8 mouse cellular contexts compared by ENCODE assay signal in genomic region chr6:97311599-97312544, GRCm38 (mm10). TPM values are rescaled to one million over a fixed set of nuclear protein-coding genes. Genes with fewer than 3 reads are reported as not detected.
A peak's percentile ranks its signal among the peaks of the same experiment; 100 is the strongest.
DNase-seq lines count a peak whose midpoint lies in the region; ATAC-seq and TF ChIP-seq lines count a peak whose summit lies in the region.

No protein-coding gene starts in this region.

- peak overlapping the region; percentile 61 for H3K27ac ChIP-seq in brown adipose tissue, adult 24 weeks (replicated peaks; ENCODE audit: low read depth, low read length)
- H3K27ac ChIP-seq in intestine, embryonic 14.5 days (ENCODE audit: low read depth): peak overlapping the region; percentile 69; the same call in 1 of the 2 replicates
- H3K27ac ChIP-seq in liver, embryonic 16.5 days (ENCODE audit: low read length): peak overlapping the region; percentile 76
- H3K27ac ChIP-seq in neural tube, embryonic 11.5 days (ENCODE audit: low read depth, low read length): no peak overlapping the region

- WGBS in intestine, embryonic 14.5 days: under 1% methylated on average over 33 of the region's 33 CpGs
- 2% methylated on average over 33 of the region's 33 CpGs for WGBS in liver, embryonic 16.5 days (ENCODE audit: insufficient replicate concordance)
- 3% methylated on average over 33 of the region's 33 CpGs for WGBS in neural tube, embryonic 11.5 days

- H3K36me3 ChIP-seq in intestine, embryonic 14.5 days (ENCODE audit: control insufficient read depth, insufficient read depth, low read length): no peaks in the 10 kb centered on the region
- H3K36me3 ChIP-seq in liver, embryonic 16.5 days (ENCODE audit: control insufficient read depth, insufficient read depth): no peaks in the 10 kb centered on the region
- H3K36me3 ChIP-seq in neural tube, embryonic 11.5 days (ENCODE audit: control insufficient read depth, insufficient read depth, low read length): no peaks in the 10 kb centered on the region

- ATAC-seq in Patski: peak; percentile 68
- peak; percentile 79 for ATAC-seq in intestine, embryonic 14.5 days (replicated peaks; ENCODE audit: low FRiP score, low TSS enrichment, low read depth)
- ATAC-seq in liver, embryonic 16.5 days (ENCODE audit: low read depth): peak; percentile 55
- ATAC-seq in neural tube, embryonic 11.5 days (ENCODE audit: insufficient read depth, low FRiP score, low TSS enrichment): no peak

- H3K4me3 ChIP-seq in brown adipose tissue, adult 24 weeks (ENCODE audit: insufficient read depth, low read depth, low read length): peak overlapping the region; percentile 56
- peak overlapping the region; percentile 45 for H3K4me3 ChIP-seq in intestine, embryonic 14.5 days (ENCODE audit: low read depth, low read length)
- peak overlapping the region; percentile 54 for H3K4me3 ChIP-seq in liver, embryonic 16.5 days (ENCODE audit: low read depth, low read length)
- peak overlapping the region; percentile 17 for H3K4me3 ChIP-seq in neural tube, embryonic 11.5 days (ENCODE audit: low read depth, low read length)

- DNase-seq in Patski (ENCODE audit: low read depth, low spot score): no peak
- peak; percentile 24 for DNase-seq in gastrocnemius, postnatal 25 days
- DNase-seq in intestine, embryonic 14.5 days (ENCODE audit: low spot score): peak; percentile 85
- peak; percentile 68 for DNase-seq in neural tube, embryonic 11.5 days (ENCODE audit: low spot score)
- DNase-seq in urinary bladder, postnatal 36 days (ENCODE audit: low spot score in 2 of 2): peak; percentile 65 to 81
- DNase-seq in cerebellum, adult 18-20 months: no peak

- in situ Hi-C loops in Patski (cut with MboI; ENCODE audit: low pct_unique_long_range_greater_than_20kb): loop anchor here (5.0 kb wide), 1 partner anchor 40 kb away; no protein-coding TSS in a partner anchor

- H3K9me3 ChIP-seq in intestine, embryonic 14.5 days (ENCODE audit: control insufficient read depth, low read length): no peaks in the 10 kb centered on the region
- H3K9me3 ChIP-seq in liver, embryonic 16.5 days (replicated peaks; ENCODE audit: control insufficient read depth, low read length): no peaks in the 10 kb centered on the region
- no peaks in the 10 kb centered on the region for H3K9me3 ChIP-seq in neural tube, embryonic 11.5 days (ENCODE audit: control insufficient read depth, low read length)

- H3K4me2 ChIP-seq in intestine, embryonic 14.5 days (ENCODE audit: low read length): peak overlapping the region; percentile 88
- H3K4me2 ChIP-seq in liver, embryonic 16.5 days (ENCODE audit: low read depth, low read length): peak overlapping the region; percentile 69
- peak overlapping the region; percentile 50 for H3K4me2 ChIP-seq in neural tube, embryonic 11.5 days (ENCODE audit: low read depth)

- H3K9ac ChIP-seq in intestine, embryonic 14.5 days (ENCODE audit: low read length): peak overlapping the region; percentile 51
- peak overlapping the region; percentile 46 for H3K9ac ChIP-seq in liver, embryonic 16.5 days (ENCODE audit: low read depth, low read length)
- H3K9ac ChIP-seq in neural tube, embryonic 11.5 days (ENCODE audit: low read length): no peak overlapping the region

- no peak for TF ChIP-seq CTCF in Patski (IDR thresholded peaks at IDR 0.05)

- POLR2A ChIA-PET in Patski (lab: Charles Lee): interaction anchor here (0.8 to 2.2 kb wide), 6 partner anchors 11 to 572 kb away, joined by 3 to 7 read pairs (median 4); no protein-coding TSS in a partner anchor

- H3K27me3 ChIP-seq in Patski: no peaks in the 10 kb centered on the region
- H3K27me3 ChIP-seq in intestine, embryonic 14.5 days (replicated peaks; ENCODE audit: control insufficient read depth, insufficient read depth, low read length): no peaks in the 10 kb centered on the region
- no peaks in the 10 kb centered on the region for H3K27me3 ChIP-seq in liver, embryonic 16.5 days (ENCODE audit: control insufficient read depth, insufficient read depth, low read depth, low read length)
- H3K27me3 ChIP-seq in neural tube, embryonic 11.5 days (ENCODE audit: control insufficient read depth, insufficient read depth, low read length): no peaks in the 10 kb centered on the region

- CTCF ChIA-PET in Patski (lab: Charles Lee): interaction anchor here (0.6 to 2.6 kb wide), 13 partner anchors 9 to 561 kb away, joined by 3 to 11 read pairs (median 3); no protein-coding TSS in a partner anchor

- H3K4me1 ChIP-seq in brown adipose tissue, adult 24 weeks (ENCODE audit: control insufficient read depth, insufficient read depth, insufficient read length, low read length): no peaks in the 10 kb centered on the region
- peaks cover 21% of the 10 kb centered on the region for H3K4me1 ChIP-seq in intestine, embryonic 14.5 days (replicated peaks; ENCODE audit: control insufficient read depth, insufficient read depth, low read length)
- no peaks in the 10 kb centered on the region; the same call in 1 of the 2 replicates for H3K4me1 ChIP-seq in liver, embryonic 16.5 days (ENCODE audit: control insufficient read depth, low read depth, low read length)
- peaks cover 8% of the 10 kb centered on the region for H3K4me1 ChIP-seq in neural tube, embryonic 11.5 days (ENCODE audit: control insufficient read depth, insufficient read depth, low read length)

RNA-seq across cellular contexts. Expression of gene Lmod3, which starts 59.3 kb away (rescaled TPM):
- polyA plus RNA-seq in Patski (2021): not detected
- polyA plus RNA-seq in brown adipose tissue, adult 24 weeks (2012; ENCODE audit: insufficient read depth, insufficient read length, missing spikeins): 1.9 and 4.4 TPM in 2 replicates
- 100 to 1,000 TPM; 143 to 148 TPM for total RNA-seq in gastrocnemius, postnatal 25 days (2021)
- 0.11 TPM in 1 of 2 replicates, not detected in the other for polyA plus RNA-seq in intestine, embryonic 14.5 days (2014; fragmentation: Nextera tagmentation; extraction: Ambion mirVana)
- 0.20 and 0.81 TPM in 2 replicates for polyA plus RNA-seq in liver, embryonic 16.5 days (2015; fragmentation: Nextera tagmentation; extraction: Ambion mirVana)
- 1.5 and 2.4 TPM in 2 replicates for polyA plus RNA-seq in neural tube, embryonic 11.5 days (2014; fragmentation: Nextera tagmentation; extraction: Ambion mirVana)

Comparison
In these comparisons a context has a peak if more than half of its experiments do, and no peak if none do; other contexts are left out.
1. DNase-seq: peak in gastrocnemius, postnatal 25 days (single experiment), intestine, embryonic 14.5 days (single experiment), neural tube, embryonic 11.5 days (single experiment) and urinary bladder, postnatal 36 days (2 of 2); none in Patski (single experiment) and cerebellum, adult 18-20 months (0 of 2).
2. Peak in every context shown above with its lines, with median percentiles within 50 percentile points of each other: H3K4me3 ChIP-seq and H3K4me2 ChIP-seq.